Mouse (Mus musculus): ENCODE measurements around the gene Cox18.
A peak's percentile ranks its signal among the peaks of the same experiment; 100 is the strongest.
"Not testable (repeated sequence)": the region's sequence is repeated elsewhere in the genome, so short reads cannot be mapped to it uniquely, and the experiment has no call there.

The Cox18 gene

DNA sequence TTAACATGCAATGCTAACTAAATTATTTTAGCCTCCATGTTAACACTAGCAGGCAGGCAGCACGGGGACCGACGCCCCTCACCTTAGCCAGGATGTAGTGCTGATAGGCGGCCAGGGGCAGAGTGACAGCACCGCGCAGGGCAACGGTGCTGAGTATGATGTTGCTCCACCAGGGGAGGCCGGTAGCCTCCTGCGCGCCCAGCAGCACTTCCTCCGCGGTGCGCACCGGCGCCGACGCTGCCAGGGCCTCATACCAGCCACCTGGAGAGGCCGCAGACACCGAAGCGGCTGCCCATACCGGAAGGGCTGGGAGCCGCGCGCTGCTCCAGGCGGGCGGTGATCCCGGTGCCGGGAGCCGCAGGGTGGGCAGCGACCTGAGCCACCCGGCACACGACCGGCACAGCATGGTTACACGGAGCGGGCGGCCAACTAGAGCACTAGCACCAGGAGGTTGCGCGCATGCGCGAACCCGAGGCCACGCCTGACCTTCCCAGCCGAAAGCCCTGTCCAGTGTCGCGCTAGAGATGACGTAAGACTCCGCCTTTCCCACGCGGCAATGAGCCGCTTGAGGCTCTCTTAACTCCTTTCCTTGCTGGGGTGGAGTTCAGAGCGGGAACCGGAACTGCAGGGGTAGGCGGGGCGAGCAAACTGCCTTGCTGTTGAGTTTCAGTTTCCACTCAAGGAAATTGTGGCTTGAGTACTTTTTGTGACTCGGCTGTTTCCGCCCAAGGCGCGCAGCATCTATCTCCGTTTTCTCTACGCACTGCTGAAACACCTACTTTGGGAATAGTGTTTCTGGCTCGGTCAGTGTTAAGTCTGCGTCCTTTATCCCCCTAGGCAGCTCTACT, at the start of gene Cox18:
Gene Cox18, minus strand, starts transcription at position 468 of the 848 bp plus-strand sequence.
- DNase-seq (ENCODE audit: inconsistent ontology term) = peak; percentile 98

DNA sequence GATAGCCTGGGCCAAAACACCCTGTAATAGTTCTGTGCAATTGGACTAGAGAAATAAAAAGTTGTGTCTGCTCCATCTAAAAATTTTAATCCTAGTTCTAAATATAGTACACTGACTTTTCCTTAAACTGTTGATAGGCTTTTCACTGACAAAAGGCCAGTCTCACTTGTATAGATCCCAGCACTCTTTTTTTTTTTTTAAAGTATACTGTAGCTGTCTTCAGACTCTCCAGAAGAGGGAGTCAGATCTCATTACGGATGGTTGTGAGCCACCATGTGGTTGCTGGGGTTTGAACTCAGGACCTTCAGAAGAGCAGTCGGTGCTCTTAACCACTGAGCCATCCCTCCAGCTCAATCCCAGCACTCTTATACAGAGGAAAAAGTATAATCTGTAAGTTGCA, 38.4 kb upstream of the Cox18 start:
- DNase-seq (ENCODE audit: inconsistent ontology term) = not testable (repeated sequence)

DNA sequence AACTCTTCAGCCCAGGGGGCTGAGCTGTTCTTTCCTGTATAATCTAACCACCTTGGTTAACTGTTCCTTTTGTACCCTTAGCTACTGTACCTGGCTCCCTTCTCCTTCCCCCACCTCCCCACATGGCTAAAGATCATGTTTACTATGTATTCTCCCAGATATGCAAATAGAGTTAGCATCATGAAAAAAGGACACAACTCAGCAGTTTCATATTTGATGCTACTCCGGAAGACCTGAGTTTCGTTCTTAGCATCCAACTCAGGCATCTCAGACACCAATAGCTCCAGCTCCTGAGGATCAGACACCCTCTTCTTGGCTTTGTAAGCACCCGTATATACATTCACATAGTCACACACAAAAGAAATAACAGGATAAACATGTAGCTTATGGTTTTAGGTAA, 33.2 kb upstream of the Cox18 start:
- no peak for DNase-seq (ENCODE audit: inconsistent ontology term)

DNA sequence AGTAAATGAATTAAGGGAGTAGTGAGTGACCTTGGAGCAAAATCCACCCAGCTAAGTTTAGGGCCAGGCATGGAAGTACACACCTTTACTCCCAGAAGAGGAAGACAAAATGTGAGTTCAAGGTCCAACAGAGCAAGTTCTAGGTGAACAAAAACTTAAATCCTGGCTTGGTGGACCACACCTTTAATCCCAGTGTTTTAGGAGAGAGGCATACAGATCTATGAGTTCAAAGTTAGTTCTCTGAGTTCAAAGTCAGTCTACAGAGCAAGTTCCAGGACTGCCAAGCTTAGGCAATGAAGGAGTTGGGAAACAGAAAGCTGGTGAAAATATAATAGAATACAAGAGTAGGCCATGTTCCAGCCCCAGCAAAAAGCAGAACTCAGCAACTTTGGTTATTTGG, 23.7 kb upstream of the Cox18 start:
- DNase-seq (ENCODE audit: inconsistent ontology term) = no peak

DNA sequence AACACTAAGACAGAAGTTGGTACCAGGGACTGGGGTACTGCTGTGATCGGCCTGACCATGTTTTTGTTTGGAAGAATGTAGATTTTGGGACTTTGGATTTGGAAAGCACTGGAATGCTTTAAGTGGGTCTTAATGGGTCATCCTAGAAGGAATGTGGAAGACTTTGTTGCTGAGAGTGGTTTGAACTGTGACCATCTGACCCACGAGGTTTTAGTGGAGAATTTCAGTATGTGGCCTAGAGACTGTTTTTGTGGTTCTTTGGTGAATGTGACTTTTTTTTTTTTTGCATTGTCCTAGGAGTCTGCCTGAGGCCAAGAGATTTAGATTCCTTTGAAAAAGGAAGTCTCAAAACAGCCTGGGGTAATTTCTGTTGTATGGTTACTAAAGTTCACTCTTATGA, 23.2 kb upstream of the Cox18 start:
- DNase-seq (ENCODE audit: inconsistent ontology term) = peak; percentile 69

DNA sequence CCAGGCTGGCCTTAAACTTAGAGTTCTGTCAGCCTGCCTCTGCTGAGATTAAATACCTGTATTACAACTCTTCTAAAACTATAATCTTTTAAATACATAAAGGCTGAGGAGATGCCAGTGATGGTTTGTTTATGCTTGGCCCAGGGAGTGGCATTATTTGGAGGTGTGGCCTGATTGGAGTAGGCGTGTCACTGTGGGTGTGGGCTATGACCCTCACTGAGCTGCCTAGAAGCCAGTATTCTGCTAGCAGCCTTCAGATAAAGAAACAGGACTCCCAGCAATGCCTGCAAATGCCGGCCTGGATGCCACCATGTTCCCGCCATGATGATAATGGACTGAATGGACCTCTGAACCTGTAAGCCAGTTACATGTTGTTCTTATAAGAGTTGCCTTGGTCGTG, 22.8 kb upstream of the Cox18 start:
- no peak for DNase-seq (ENCODE audit: inconsistent ontology term)

DNA sequence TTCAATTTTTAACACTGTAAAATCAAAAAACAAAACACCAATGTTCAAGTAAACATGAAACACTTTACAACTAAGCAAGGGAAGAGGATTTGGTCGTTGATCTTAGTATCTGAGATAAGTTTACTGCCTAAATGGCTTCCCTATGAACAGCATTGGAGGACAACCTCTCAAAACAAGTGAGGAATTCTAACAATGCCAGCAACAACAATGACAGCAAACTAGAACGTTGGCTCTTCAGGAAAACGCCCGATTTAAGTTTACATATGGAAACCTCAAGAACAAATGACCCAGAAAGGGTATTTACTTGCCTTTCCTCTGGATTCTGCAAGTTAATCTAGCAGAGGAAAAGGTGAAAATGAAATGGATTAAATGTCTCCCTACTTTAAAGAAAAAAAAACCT, 21.6 kb upstream of the Cox18 start:
- no peak for DNase-seq (ENCODE audit: inconsistent ontology term)

DNA sequence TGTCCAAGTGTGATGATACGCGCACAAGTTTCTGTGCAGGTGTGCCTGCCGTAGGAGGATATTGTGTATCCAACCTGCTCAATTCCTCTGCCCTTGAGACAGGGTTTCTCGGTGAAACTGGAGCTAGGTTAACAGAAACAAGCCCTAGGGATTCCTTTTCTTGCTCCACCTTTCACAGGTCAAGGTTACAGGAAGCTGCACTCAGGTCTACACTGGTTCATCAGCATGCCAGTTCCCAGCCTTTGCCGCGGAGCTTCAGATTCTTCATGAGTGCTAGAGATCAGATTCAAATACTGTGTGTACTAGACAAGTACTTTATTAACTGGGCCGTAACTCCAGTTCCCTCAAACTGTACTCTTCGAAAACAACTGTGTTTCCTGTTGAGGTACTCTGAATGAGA, 11.4 kb upstream of the Cox18 start:
- DNase-seq (ENCODE audit: inconsistent ontology term) = no peak

DNA sequence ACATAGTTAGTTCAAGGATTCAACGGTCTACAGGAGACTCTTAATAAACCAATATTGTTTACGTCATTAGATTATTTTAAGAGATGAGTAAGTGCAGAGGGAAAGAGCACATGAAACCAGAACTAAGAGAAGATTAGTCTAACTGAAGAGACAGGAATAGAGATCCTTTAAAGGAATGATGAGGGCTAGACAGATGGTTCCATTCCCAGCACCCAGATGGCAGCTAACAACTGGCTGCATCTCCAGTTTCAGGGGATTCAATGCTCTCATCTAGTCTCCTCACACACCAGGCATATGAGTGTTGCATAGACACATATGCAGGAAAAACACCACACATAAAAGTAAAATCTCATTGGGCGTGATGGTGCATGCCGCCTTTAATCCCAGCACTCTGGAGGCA, 9.5 kb upstream of the Cox18 start:
- DNase-seq (ENCODE audit: inconsistent ontology term) = no peak

DNA sequence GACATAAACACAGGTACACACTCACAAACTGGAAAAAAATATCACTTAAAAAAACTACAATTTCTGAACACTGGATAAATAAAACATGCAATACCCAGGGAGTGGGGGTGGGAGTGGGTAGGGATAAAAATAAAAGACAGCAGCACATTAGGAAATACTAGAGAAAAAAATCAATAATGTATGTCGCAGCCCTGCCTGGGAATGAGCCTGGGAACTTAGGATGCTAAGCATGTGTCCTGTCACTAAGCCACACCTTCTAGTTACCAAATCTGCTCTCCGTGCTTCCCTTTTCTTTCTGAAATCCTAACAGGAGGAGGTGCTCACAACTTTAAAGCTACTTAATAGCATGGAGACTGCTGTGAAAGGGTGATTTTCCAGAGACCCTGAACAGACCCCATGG, 6.0 kb upstream of the Cox18 start:
- no peak for DNase-seq (ENCODE audit: inconsistent ontology term)

DNA sequence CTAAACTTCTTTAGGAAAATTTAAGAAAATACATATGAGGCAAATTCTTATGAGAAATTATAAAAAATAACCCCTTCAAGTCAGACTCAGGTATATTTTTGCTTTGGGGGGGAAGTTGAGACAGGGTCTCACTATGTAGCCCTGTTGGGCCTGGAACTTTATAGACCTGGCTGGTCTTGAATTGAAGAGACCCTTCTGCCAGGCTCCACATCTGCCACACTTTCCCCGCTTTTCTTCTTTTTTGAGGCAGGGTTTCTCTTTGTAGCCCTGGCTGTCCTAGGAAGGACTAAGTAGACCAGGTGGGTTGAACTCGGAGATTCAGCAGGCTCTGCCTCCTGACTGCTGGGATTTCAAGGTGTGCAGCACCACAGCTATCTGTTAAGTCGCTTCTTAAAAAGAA, 2.9 kb upstream of the Cox18 start:
- no peak for DNase-seq (ENCODE audit: inconsistent ontology term)

DNA sequence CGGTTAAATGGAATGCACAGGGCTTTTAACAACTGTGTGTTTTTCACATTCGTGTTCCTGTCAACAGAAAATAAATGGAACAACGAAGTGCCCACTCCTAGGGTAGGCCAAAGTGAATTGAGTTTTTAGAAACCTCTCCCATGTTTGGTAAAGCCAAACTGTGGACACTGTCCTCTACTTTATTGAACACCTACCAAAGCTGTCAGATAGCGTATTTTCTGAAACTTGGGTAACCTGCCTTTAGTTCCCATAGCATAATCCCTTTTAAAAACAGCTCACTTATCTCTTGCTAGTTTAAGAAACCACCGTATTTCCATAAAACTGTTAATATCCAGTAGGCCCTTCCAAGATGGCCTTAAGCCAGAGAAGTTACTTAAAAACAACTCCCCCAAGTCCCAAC, 929 bp upstream of the Cox18 start:
- DNase-seq (ENCODE audit: inconsistent ontology term) = no peak

DNA sequence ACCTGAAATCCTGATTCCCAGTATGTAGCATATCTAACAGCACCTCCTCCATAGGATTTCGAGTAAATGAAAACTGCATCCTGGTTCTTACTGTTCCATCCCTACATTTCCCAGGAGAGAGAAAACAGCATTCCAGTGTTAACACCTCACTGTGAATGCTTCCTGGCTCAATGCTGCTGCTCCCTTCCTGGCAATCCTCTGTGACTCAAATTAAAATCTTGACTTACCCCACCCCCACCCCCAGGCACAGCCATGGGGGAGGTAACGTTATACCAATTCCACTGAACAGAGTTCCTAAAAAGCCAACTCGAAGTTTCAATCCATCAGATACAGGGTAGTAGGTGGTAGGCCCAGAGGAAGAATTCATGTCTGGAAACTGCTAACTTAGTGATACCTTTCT, 864 bp downstream of the Cox18 start:
- DNase-seq (ENCODE audit: inconsistent ontology term) = peak; percentile 40

DNA sequence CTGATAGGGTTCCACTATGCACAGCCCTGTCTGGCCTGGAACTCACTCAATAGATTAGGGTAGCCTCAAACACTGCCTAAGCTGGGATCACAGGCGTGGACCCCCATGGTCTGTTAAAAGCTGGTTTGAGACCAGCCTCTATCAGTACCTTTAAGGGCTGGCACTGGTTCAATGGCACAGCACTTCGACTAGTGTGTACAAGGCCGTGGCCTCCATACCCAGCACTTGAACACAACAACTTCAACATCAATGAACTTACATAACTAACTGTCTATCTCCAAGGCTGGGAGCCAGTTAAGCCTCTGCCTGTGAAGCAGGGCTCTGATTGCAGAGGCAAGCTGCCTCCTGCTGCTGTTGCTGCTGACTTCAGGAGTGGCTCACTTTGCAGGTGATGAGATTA, 6.0 kb downstream of the Cox18 start:
- DNase-seq (ENCODE audit: inconsistent ontology term) = no peak

DNA sequence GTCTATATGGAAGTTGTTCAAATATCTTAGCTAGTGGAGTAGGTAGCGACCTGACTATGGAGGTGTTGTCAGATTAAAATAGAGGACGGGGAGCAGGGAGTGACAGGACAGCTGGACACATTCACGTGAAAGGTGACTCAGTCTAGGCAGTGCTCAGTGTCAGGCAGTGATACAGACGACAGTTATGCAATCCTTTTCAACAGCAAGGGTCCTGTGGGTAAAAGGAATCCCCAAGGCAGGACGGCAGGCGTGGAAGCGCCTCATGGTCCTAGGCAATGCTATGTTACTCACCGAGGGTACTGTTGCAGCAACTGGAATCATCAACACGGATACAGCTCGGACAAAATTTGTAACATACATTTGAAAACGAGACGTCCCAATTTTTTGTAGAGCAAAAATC, 6.6 kb downstream of the Cox18 start:
- no peak for DNase-seq (ENCODE audit: inconsistent ontology term)

DNA sequence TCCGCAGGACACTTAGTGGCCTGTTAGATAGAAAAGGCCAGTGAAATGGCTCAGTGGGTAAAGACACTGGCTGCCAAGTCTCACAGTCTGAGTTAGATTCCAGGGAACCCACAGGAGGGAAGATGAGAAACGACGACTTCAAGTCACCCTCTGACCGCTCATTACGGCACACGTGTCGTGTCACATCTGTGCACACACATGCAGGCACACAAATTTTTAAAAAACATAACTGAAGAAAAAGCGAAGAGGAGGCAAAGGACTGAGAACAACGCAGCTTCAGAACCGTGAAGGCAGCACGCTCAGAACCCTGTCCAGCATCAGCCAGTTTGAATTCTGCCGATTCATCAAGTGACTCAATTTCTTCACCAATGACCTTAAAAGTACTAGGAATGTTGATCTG, 10.4 kb downstream of the Cox18 start:
- no peak for DNase-seq (ENCODE audit: inconsistent ontology term)

DNA sequence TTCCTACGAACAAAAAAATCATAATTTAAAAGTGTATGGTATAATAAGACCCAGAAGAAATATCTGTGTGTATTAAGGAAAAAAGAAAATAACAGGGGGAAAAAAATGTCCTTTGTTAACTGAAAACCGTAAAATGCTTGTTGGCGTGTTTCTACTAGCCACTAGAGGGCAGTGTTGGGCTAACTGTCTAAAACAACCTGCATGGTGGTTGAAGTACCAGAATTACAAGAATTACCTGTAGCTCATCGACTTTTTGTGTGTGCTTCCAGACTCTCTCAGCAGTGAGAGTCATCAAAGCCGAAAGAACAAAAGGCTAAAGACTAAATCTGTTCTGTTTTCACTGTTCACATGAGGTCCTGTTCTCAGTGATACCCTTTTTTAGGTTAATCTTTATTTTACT, 20.6 kb downstream of the Cox18 start:
- no peak for DNase-seq (ENCODE audit: inconsistent ontology term)

DNA sequence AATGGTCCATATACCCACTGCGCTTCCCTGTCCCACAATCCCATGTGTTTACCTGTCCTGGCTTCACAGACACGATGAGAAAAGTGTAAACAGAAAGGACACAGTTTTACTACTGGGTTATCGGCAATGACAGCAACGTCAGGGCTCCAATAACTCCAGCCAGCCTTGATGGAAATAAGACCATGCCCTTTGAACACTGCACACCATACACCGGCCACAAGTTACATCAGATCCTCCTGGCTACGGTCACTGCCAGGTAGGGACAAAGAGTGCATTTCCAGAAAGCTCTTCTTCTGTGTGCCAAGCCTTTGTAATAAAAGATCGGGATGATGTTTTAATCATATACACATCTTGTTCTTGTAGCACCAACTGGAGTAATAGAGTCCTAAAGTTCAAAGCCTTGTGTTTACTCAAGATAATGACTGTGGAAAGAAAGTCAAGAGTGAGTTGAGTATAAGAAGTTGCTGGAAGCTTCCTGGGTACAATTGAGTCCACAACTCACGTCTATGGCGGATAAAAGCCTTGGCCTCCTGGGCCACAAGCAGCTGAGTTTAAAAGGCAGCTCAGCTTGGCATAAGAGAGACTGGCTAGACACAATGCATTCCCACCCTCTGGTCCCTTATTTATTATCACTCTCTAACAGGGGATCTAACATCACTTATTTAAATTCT, 21.2 kb downstream of the Cox18 start:
- no peak for DNase-seq (ENCODE audit: inconsistent ontology term)

DNA sequence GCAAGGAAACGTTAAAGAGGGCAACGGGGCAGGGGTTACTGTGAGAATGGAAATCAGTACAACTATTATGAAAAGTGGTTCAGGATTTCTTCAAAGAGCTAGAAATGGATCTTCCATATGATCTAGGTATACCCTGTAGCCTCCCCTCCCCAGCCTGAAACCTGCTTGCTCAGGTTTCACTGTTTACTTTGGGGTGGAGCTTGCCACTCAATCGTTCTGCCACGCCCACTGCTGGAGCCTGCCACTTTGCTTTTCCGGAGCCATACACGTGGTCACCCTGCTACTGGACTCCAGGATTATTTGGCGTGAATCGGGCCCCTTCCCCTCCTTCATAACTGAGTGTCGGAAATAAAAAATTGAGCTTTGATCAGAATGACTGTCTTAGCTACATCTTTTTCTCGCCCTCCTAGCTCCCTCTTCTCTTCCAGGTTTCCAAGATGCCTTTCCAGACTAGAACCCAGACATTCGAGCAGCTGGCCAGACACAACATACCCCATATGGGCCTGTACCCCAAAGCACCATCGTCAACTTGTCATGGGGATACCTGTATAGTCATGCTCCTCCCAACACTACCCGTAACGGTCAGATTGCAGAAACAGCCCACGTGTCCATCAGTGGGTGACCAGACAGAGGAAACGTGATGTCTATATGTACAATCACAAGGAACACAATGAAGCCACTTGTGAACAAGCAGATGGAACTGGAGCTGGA, 23.7 kb downstream of the Cox18 start:
- no peak for DNase-seq (ENCODE audit: inconsistent ontology term)

DNA sequence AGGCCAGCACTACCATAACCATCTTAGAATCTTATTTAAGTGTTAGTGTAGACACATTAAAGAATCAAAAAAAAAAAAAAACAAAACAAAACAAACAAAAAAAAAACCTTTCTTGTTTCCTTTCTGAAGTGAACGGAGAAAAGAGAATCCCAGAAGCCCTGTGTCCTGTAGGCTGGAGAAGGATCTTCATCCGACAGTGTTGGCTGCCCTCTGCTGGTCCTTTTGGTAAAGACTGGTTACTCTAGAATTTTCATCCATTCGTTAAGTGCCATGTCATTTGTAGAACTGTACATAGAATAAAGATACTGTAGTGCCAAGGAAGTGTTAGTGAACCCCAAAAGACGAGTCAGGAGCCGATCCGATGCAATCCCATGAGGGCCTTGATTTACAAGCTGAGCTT, 29.0 kb downstream of the Cox18 start:
- DNase-seq (ENCODE audit: inconsistent ontology term) = peak; percentile 26

DNA sequence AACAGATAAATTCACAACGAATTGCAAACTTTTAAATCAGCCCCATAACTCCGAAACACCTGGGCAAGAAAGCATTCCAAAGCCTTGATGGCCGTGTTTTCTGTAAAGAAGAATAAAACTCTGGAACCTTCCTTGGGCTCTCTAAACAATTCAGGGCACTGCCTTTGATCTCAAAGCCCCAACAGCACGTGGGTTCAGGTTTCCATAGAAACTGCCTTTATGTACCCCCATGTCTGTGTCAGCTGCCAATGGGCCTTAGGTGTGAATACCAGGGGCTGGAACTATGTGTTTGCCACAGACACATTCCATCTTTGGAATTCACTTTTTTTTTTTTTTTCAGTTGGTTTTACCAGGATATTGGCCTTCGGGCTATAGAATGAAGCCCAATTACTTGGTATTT, 41.0 kb downstream of the Cox18 start:
- peak; percentile 22 for DNase-seq (ENCODE audit: inconsistent ontology term)

DNA sequence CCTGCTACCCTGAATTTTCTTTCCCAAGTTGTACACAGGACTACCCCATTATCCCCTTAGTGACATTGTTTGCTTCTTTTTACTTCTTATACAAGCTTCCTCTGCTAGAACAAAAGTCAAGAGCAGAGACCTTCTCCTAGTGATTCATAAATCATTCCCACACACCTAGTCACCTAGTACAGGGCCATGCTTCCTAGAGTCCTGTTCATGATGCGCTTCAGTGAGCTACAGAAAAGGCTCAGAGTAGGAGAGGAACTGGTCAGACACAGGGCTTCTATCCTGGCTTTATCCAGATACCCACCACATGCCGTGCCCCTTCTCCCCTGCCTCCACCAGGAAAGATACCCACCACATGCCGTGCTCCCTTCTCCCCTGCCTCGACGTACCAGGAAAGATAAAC, 44.7 kb downstream of the Cox18 start:
- DNase-seq (ENCODE audit: inconsistent ontology term) = no peak

DNA sequence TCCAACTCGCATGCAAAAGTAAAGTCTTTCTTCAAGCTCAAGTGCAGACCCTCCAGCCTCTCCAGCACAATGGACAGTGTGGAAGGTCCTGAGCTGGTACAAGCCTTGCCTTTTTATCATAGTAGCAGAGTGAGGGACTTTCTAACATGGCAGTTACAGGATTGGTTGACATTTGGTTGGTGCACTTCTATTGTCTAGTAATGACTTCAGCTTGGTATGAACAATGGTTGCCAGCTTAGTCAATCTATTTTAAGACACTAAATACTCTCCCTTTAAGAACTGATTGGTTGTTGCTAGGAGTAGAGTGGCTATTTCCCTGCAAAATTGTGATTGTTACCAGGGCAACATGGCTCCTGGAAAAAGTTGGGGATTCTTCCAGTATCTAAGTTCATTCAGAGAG, 45.7 kb downstream of the Cox18 start:
- no peak for DNase-seq (ENCODE audit: inconsistent ontology term)
